Mouse (Mus musculus) myocyte (in vitro differentiated cells): ENCODE measurements around the gene Socs1.

Experiments used
- CEBPB ChIP-seq: IDR thresholded peaks from 2 replicates; pipeline ENCODE4 v1.6.1; 2011; ENCODE audit warnings: mild to moderate bottlenecking, moderate library complexity; ENCODE audit not compliant: poor library complexity, insufficient read depth, severe bottlenecking
- MAX ChIP-seq: IDR thresholded peaks from one replicate; pipeline ENCODE4 v1.6.1; 2011; ENCODE audit warnings: low read depth, mild to moderate bottlenecking, control low read depth
- MYOG ChIP-seq, 3 experiments: IDR thresholded peaks; one replicate each; pipeline ENCODE4 v1.6.1; 2011; ENCODE audit warnings: control low read depth in 2 of 3, low read depth in 2 of 3, mild to moderate bottlenecking in 2 of 3; ENCODE audit not compliant: insufficient read length in 2 of 3, control insufficient read depth in 1 of 3, insufficient read depth in 1 of 3
- POLR2A ChIP-seq: IDR thresholded peaks from one replicate; pipeline ENCODE4 v1.6.1; 2011; ENCODE audit warnings: low read depth, mild to moderate bottlenecking, control low read depth, moderate library complexity; ENCODE audit not compliant: insufficient read length
- TCF12 ChIP-seq: IDR thresholded peaks from one replicate; pipeline ENCODE4 v1.6.1; 2011; ENCODE audit warnings: mild to moderate bottlenecking, control low read depth; ENCODE audit not compliant: poor library complexity, insufficient read depth, severe bottlenecking

GRCm38 (mm10) chr16:10813726-10814125 lies 28.4 kb upstream of the Socs1 start:
- TF ChIP-seq POLR2A (no peak), MAX (no peak), CEBPB (no peak), MYOG (IDR thresholded peaks at IDR 0.05; ENCODE audit: control insufficient read depth in 1 of 3, insufficient read depth in 1 of 3, insufficient read length in 2 of 3, low read depth in 2 of 3) (no peak), TCF12 (no peak)
